Mouse (Mus musculus): ENCODE measurements at regions not wholly inside any gene's neighbourhood (a gene's known extent, or its start where the extent isn't known, plus 50 kb on each side); places are given as distances from the start of the nearest gene placed in this dataset.

DNA sequence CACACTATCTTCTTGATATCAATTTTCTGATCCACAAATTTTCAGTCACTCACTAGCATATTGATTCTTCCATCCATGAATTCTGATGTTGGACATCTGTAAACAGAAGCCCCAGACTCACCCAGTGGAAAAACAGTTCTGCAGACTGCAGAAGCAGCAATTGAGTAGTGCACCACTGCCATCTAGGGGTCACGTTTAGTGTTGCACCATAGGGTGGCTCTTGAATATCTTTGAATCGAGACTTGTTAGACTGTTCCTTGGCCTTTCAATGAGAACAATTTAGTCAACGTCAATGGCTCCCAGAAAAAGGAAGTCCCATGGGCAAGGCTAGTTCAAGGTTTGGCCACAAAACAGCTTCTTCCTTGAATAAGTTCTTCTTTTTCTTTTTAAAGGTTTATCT lies 828.1 kb downstream of the Gm10330 start:
- peak in 1 of 2 experiments; percentile 1 for DNase-seq (ENCODE audit: low spot score in 2 of 2)

DNA sequence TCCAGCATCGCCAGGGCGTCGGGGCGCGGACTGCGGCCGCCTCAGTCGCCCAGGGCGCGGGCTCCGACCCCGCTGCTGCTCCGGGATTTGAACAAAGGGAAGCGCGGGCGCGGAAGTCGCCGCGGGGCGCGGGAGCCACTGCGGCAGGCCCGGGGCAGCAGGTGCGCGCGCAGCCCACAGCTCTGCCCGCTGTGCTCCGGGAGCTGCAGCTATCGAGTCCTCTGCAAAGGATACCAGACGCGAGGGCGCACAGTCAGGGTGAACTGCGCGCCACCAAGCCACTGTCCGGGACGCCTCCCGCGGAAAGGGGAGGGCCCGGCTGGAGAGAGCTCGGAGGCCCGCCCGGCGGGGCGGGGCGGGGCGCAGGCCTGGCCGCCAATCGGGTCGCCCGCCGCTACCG lies 873.9 kb downstream of the Gm10330 start:
- DNase-seq (ENCODE audit: low spot score in 2 of 2) = peak; percentile 1 to 8
